ENCODE assay signal across 21 mouse cellular contexts in genomic region chr8:11821451-11822206, GRCm38 (mm10). TPM values are rescaled to one million over a fixed set of nuclear protein-coding genes. Genes with fewer than 3 reads are reported as not detected.
DNase-seq lines count a peak whose midpoint lies in the region; ATAC-seq lines count a peak whose summit lies in the region.
"Had no signal": no experiment of that assay in that cellular context is flagged by ENCODE, and none has a peak within 500 bp of the region (broad histone marks: within the 10 kb centered on the region; RNA-seq: fewer than 3 reads in every experiment).

No protein-coding gene starts in this region.

- H3K9ac ChIP-seq in heart, embryonic 11.5 days (ENCODE audit: low read depth, low read length): no peak overlapping the region
- H3K9ac ChIP-seq in liver, embryonic 12.5 days: no peak overlapping the region
- H3K9ac ChIP-seq: embryonic facial prominence, embryonic 15.5 days; hindbrain, embryonic 15.5 days; limb, embryonic 12.5 days; liver, embryonic 15.5 days; neural tube, embryonic 12.5 days had no signal

- peak; percentile 60 for ATAC-seq in heart, embryonic 11.5 days (replicated peaks; ENCODE audit: insufficient number of reproducible peaks, low FRiP score, low TSS enrichment)
- ATAC-seq in liver, embryonic 12.5 days: no peak
- ATAC-seq: intestine, postnatal 0 days had no signal

- H3K9me3 ChIP-seq in heart, embryonic 11.5 days (replicated peaks; ENCODE audit: control insufficient read depth, low read length): no peaks in the 10 kb centered on the region
- H3K9me3 ChIP-seq in liver, embryonic 12.5 days (replicated peaks): no peaks in the 10 kb centered on the region
- H3K9me3 ChIP-seq: embryonic facial prominence, embryonic 15.5 days; hindbrain, embryonic 15.5 days; limb, embryonic 12.5 days; liver, embryonic 15.5 days; neural tube, embryonic 12.5 days had no signal

- peak overlapping the region; percentile 84 for H3K27ac ChIP-seq in heart, embryonic 11.5 days (ENCODE audit: low read depth, low read length)
- H3K27ac ChIP-seq in liver, embryonic 12.5 days: no peak overlapping the region
- H3K27ac ChIP-seq: embryonic facial prominence, embryonic 15.5 days; hindbrain, embryonic 15.5 days; limb, embryonic 12.5 days; liver, embryonic 15.5 days; neural tube, embryonic 12.5 days had no signal

- H3K4me1 ChIP-seq in heart, embryonic 11.5 days (ENCODE audit: control insufficient read depth, insufficient read depth, low read length): peaks cover 29% of the 10 kb centered on the region
- no peaks in the 10 kb centered on the region for H3K4me1 ChIP-seq in liver, embryonic 12.5 days
- H3K4me1 ChIP-seq: embryonic facial prominence, embryonic 15.5 days; hindbrain, embryonic 15.5 days; limb, embryonic 12.5 days; liver, embryonic 15.5 days; neural tube, embryonic 12.5 days had no signal

- DNase-seq in adrenal gland, adult (ENCODE audit: inconsistent age in 2 of 2, low spot score in 1 of 2): peak; percentile 33 to 83
- no peak for DNase-seq in adrenal gland, postnatal 4 days (ENCODE audit: low spot score in 2 of 2)
- peak; percentile 53 to 84 for DNase-seq in adrenal gland, postnatal 36 days
- peak; percentile 48 for DNase-seq in heart, postnatal 4 days
- no peak for DNase-seq in frontal cortex, postnatal 10 days (ENCODE audit: low spot score in 2 of 2)
- no peak for DNase-seq in layer of hippocampus, adult 9-10 months (ENCODE audit: low spot score)
- DNase-seq: cerebellum, postnatal 10 days; embryo, embryonic 11 days; lung, postnatal 10 days; right cerebral cortex, postnatal 25 days had no signal

- H3K4me2 ChIP-seq in heart, embryonic 11.5 days: no peak overlapping the region
- no peak overlapping the region for H3K4me2 ChIP-seq in liver, embryonic 12.5 days
- H3K4me2 ChIP-seq: embryonic facial prominence, embryonic 15.5 days; hindbrain, embryonic 15.5 days; limb, embryonic 12.5 days; liver, embryonic 15.5 days; neural tube, embryonic 12.5 days had no signal

- WGBS in heart, embryonic 11.5 days (ENCODE audit: insufficient replicate concordance): 55% methylated on average over 14 of the region's 14 CpGs
- 87% methylated on average over 14 of the region's 14 CpGs for WGBS in liver, embryonic 12.5 days (ENCODE audit: insufficient replicate concordance)

- no peaks in the 10 kb centered on the region for H3K27me3 ChIP-seq in heart, embryonic 11.5 days (ENCODE audit: control insufficient read depth, insufficient read depth, low read length)
- H3K27me3 ChIP-seq in liver, embryonic 12.5 days (replicated peaks): no peaks in the 10 kb centered on the region
- H3K27me3 ChIP-seq: embryonic facial prominence, embryonic 15.5 days; hindbrain, embryonic 15.5 days; limb, embryonic 12.5 days; liver, embryonic 15.5 days; neural tube, embryonic 12.5 days had no signal

- H3K4me3 ChIP-seq in heart, embryonic 11.5 days (ENCODE audit: low read depth, low read length): no peak overlapping the region
- no peak overlapping the region for H3K4me3 ChIP-seq in liver, embryonic 12.5 days
- H3K4me3 ChIP-seq: embryonic facial prominence, embryonic 15.5 days; hindbrain, embryonic 15.5 days; limb, embryonic 12.5 days; liver, embryonic 15.5 days; neural tube, embryonic 12.5 days had no signal

- H3K36me3 ChIP-seq in heart, embryonic 11.5 days (ENCODE audit: control insufficient read depth, insufficient read depth, low read length): peaks cover 33% of the 10 kb centered on the region
- peaks cover 99% of the 10 kb centered on the region for H3K36me3 ChIP-seq in liver, embryonic 12.5 days

RNA-seq across cellular contexts. Expression of gene Tex29, which starts 18.6 kb away (rescaled TPM):
- not detected for total RNA-seq in adrenal gland, postnatal 4 days (2021)
- not detected for total RNA-seq in adrenal gland, postnatal 36 days (2021)
- 0.63 TPM in 1 of 2 replicates, not detected in the other for polyA plus RNA-seq in heart, embryonic 11.5 days (2014; fragmentation: Nextera tagmentation; extraction: Ambion mirVana)
- not detected for total RNA-seq in heart, postnatal 4 days (2021)
- not detected in 2 replicates for polyA plus RNA-seq in liver, embryonic 12.5 days (2016; fragmentation: Nextera tagmentation; extraction: Ambion mirVana)
- total RNA-seq: heart, postnatal 14 days; MEL had no signal
- polyA plus RNA-seq: embryonic facial prominence, embryonic 15.5 days; limb, embryonic 12.5 days; liver, embryonic 15.5 days; stomach, embryonic 16.5 days had no signal

Comparison
In these comparisons a context has a peak if more than half of its experiments do, and no peak if none do; other contexts are left out.
1. DNase-seq: peak in adrenal gland, adult (2 of 2), adrenal gland, postnatal 36 days (2 of 2) and heart, postnatal 4 days (single experiment); none in adrenal gland, postnatal 4 days (0 of 2), frontal cortex, postnatal 10 days (0 of 2) and layer of hippocampus, adult 9-10 months (single experiment).